Mouse (Mus musculus) thymus, postnatal 0 days (tissue): ENCODE measurements around the gene Mrm1. TPM values are rescaled to one million over a fixed set of nuclear protein-coding genes. Genes with fewer than 3 reads are reported as not detected.
"Not testable (repeated sequence)": the region's sequence is repeated elsewhere in the genome, so short reads cannot be mapped to it uniquely, and the experiment has no call there.

Experiments used
- DNase-seq: peaks from one replicate; pipeline ENCODE4 v3.0.0-alpha.2; 2015; ENCODE audit warnings: low spot score
- polyA plus RNA-seq: library from polyadenylated mRNA; unstranded; fragments of >200 nt; fragmentation: Nextera tagmentation; extraction: Ambion mirVana; gene quantifications from 2 replicates; pipeline ENCODE4 v1.2.1, GENCODE M21; 2015

Gene Mrm1
- polyA plus RNA-seq: 14.1 and 15.1 TPM in 2 replicates

DNA sequence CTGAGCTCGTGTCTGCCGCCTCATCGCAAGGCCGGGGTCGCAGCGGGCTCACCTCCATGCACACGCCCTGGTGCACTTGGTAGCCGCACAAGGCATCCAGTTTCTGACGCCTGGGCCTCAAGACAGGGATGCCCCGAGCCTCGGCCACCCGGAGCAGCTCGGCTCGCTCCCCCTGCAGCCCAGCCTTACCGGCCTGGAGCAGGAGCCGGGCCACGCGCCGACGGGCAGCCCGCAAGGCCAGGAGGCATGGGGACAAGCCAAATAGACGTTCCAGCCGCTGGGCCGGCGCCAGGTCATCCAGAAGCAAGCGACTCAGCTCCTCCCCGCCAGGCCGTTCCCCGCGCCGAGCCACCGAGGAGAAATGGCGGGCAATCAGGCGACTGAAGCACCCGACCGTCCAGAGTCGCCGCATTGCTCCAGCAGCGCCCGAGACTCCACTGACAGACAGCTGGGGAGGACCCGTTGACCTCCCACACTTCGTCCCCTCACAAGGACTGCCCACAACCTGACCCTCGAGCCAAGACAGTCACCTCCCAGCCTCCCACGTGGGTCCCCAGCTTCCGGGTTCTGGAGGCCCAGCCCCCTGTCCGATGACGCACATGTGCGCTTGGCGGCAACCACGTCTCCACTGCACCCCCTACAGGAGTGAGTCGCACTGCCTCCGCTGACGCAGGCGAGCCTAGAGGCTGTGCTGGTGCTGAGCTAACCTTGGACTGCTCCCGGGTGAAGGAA, at the start of gene Mrm1:
Gene Mrm1 (minus strand): TSS at position 555 of the 732 bp plus-strand sequence.
- peak; percentile 96 for DNase-seq

DNA sequence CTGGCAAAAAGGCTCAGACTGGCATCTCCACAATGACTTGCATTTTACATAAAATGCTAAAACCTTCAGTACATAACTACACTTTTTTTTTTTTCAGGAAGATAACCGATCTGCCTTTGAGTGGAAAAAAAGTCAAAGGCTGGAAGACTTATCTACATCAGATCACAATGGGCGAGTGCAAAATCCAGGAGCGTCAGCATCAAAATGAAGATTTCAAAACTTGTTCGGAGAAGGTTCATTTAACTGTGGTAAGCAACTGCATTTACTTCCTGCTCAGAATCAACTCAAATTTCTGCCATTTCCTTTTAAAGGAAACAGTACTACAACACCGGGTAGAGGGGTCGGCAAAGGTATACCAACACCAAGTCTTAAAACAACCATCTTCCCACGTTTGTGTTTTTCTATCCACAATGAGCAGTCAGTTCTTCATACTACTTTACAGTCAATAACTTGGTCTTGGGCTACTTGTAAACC, 49.5 kb upstream of the Mrm1 start:
- DNase-seq: peak; percentile 47

DNA sequence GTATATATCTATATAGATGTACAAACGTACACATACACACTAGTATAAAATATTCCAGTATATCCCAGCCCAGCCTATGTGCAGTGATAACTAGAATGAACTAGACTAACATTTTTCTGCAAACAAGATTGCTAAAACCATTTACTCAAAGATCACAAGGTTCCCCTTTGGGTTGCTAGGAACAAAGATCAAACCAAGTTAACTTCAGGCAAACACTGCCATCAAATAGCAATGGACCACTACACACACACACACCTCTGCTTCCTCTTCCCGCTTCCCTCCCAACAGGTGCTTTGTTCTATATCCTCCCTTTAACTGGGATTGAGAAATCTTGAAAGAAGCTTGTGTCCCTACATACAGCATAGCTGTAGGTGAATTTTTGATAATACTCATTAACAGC, 48.3 kb upstream of the Mrm1 start:
- no peak for DNase-seq

DNA sequence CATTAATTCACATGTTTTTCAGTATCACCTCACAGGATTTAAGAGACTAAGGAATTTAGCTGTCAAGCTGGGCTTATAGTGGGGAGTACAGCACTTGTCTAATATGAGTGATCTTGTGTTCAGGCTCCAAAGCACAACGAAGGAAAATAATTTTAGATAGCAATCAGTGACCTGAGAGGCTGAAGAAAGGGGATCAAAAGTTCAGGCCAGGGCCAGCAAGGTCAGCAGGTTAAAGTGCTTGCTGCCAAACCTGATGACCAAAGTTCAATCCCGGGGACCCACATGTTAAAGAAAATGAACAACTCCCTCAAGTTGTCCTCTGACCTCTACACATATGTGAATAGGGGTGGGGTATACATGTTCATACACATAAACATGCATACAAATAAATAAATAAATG, 46.0 kb upstream of the Mrm1 start:
- DNase-seq: no peak

DNA sequence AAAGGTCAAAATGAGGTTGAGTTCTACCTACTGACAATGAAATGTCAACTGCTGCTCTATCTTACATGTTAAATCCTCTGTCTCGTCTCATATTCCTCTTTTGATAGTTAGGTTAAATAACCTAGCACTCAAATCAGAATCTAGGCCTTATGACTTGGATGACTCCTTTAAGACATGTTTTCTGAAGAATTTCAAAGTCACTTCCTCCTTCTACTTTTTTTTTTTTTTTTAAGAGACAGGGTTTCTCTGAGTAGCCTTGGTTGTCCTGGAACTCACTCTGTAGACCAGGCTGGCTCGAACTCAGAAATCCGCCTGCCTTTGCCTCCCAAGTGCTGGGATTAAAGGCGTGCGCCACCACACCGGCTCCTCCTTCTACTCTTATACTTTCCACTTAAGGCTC, 36.0 kb upstream of the Mrm1 start:
- no peak for DNase-seq

DNA sequence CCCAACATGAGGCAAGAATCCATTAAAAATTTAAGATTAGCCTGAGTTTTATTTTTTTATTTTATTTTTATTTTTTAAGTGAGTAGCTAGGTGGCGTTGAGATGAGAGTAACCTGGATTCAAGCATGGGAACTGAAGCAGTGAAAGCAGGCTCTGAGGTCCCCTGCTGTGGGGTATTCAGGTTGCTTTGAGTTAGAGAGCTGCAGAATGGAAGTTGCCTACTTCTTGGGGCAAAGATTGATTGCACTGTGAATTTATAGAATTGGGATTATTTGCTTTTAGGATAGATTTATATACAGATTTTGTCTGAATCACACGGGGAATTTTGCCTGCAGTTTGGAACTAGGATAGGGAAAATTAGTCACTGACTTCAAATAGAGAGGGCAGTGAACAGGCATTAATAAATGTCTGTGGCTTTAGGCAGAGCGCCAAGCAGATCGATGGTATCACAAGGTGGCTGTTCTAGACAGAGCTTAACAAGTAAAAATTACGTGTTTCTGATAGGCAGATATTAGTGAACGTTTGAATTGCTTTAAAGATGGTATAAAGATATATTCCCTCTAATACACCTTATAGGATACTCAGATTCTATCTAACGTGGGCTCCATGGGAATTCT, 28.3 kb upstream of the Mrm1 start:
- DNase-seq: no peak

DNA sequence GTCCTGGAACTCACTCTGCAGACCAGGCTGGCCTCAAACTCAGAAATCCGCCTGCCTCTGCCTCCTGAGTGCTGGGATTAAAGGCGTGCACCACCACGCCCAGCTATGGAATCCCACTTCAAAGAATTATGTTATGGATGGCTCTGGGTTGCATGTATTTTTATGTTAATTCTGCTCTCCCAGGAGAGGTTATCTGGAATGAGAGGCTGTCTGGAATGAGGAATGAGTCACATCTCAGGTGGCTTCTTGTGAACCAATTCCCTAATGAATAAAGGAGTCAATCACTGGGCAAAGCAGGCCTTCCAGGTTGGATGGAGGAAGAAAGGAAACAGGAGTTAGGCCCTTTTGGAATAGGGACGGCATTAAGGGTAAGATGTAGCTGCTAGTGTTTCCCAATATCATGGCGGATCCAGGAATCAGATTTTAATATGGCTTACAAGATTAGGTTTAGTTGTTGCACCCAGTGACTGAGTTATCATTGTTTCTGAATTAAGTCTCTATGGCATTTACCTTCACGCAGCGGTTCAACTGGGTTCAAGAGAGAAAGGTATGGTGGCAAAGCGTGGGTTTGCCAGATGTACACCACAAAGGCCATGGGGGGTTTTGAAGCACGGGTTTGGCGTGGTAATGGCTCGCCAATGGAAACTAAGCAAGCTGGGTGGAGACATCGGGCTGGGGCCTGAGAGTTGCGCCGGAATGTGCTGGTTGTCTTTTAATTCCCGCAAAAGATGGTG, 27.6 kb upstream of the Mrm1 start:
- no peak for DNase-seq

DNA sequence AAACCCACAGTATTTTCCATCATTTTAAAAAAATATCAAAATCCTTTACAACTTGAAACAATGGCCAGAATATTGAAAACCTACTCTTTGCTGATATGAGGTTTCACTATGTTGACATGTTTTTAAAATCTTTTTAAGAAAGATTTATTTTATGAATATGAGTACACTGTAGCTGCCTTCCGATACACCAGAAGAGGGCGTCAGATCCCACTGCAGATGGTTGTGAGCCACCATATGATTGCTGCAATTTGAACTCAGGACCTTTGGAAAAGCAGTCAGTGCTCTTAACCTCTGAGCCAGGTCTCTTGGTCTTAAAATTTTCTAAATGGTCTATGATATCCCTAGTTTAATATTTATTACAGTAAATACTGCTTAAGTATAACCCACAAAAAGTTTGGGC, 20.0 kb upstream of the Mrm1 start:
- no peak for DNase-seq

DNA sequence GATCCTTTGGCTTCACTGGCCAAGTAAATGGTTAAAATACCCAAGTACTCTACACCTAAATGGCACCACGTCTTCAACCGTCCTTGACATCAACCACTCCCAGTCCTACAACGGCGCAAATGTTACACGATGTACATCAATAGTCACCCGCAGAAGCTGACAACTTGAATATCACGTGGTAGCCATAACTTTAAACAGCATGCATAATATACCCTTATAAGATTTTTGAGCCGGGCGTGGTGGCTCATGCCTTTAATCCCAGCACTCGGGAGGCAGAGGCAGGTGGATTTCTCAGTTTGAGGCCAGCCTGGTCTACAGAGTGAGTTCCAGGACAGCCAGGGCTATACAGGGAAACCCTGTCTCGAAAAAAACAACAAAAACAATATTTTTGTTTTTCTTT, 10.2 kb upstream of the Mrm1 start:
- not testable (repeated sequence) for DNase-seq

DNA sequence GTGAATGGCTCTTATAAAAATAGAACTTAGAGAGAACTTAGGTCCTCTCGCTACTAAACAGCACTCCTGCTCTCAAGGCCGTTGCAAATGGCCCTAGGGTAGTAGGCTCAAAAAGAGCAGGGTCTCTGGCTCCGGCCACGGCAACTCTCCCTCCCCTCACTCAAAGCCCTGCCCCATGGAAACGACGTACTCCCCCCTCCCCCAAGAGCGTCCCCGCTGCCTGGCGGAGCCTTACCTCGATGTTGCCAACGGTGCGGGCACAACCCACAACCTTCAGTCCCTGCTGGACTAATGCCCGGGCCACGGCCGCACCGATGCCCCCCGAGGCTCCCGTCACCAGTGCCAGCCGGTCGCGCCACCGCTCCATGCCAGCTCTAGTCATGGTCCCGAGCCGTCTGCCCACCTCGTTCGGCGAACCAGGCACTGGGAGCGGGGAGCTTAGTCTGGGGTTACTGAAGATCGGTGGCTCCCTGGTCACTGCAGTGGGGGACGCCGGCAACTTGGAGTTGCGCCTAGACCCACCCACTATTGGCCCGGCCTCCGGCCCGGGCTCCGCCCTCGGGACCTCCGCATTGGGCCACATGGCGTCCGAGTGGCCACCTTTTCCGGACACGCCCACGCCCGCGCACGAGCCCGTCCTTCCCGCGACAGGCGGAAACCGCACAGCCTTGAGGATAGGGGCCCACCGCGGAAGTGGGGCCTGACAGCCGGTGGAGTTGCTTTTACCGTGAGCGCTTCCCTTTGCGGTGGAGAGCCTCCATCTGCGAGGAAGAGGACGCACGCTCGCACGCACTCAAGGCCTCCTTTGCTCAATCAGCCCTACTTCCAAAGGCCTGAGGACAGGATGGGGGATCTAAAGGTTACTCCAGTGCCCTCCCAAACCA, 9.4 kb upstream of the Mrm1 start, which contains the start of gene Dhrs11:
Gene Dhrs11 (minus strand): TSS at position 479 of the 884 bp plus-strand sequence.
- peak; percentile 85 for DNase-seq

DNA sequence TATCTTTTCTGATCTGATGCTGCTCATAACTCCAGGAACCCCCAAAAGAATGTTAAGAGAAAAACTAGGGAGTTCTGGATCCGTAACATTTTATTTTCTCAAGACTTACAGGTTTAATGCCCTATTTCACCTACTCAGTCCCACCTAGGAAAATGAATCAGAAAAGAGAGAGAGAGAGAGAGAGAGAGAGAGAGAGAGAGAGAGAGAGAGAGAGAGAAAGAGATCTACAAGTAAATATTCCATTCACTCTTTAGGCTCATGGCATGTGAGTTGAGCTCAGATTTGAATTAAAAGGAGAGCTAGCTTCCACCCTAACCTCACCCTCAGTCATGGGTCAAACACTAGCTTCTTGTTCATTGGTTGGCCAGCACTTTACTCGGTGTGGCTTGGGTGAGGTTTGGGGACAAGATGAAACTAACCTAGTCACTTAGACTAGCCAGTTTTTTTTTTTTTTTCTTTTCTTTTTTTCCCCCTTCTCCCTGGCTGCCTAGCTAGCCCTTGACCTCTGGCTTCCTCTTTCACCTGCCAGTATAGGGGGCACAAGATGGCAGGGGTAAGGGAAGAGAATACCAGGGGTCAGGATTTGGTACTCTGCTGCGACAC, 8.7 kb upstream of the Mrm1 start:
- no peak for DNase-seq

DNA sequence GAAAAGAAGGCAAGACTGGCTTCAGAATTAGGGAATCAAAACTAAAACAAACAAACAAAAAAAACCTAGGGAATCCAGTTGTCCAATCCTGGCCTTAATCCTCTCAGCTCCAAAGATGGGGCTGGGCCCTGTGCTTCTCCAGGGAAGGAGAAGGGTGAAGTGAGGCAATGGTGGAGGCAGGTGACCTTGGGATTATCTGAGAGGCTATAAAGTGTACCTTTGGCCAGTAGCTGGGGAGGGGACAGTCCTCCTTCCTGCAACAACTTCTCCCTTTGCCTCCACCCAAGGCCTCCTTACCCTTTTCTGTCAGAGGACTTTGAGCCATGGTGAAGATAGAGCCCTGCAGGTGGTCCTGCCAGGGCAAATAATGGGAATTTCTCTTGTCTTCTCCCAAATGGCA, 8.2 kb upstream of the Mrm1 start:
- DNase-seq: no peak

DNA sequence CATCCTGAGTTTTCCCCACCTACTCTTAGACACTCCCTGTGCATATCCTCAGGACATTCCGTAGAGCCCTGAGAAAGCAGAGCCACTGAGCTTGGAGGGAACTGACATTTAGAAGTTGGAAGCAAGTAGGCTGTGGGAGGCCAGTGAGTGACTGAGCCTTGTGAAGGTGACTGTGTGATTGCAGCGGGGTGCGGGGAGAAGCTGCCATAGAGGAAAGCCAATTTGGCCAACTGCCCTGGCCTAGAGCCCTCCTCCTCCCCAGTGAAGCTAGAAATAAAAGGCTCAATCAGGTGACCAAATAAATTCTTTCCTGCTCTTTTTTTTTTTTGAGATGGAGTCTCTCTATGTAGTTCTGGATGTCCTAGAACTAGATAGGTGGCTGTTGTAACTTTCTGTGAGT, 6.9 kb upstream of the Mrm1 start:
- DNase-seq: no peak

DNA sequence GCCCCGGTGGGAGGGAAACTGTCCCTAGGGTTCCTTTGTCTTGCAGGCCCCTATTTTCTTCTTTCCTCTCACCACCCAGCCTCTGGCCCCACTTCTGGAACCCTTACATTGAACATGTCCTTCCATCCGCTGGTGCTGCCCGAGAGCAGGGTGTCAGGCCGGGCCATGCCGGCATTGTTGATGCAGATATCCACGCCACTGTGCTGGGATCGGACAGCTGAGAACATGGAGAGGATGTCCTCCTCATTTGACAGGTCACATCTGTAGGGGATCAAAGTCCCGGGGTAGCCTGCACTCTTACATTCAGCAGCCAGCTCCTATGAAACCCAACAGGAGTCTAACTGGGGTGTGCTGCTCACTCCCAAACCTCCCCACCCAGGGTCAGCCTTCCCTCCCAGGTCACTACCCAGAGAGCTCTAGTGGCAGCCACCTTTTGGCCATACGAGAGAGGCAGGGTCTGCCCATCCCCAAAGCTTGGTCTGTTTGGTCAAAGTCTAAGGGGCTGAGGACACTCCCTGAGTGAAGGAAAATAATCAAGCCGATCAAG, 6.0 kb upstream of the Mrm1 start:
- DNase-seq: no peak

DNA sequence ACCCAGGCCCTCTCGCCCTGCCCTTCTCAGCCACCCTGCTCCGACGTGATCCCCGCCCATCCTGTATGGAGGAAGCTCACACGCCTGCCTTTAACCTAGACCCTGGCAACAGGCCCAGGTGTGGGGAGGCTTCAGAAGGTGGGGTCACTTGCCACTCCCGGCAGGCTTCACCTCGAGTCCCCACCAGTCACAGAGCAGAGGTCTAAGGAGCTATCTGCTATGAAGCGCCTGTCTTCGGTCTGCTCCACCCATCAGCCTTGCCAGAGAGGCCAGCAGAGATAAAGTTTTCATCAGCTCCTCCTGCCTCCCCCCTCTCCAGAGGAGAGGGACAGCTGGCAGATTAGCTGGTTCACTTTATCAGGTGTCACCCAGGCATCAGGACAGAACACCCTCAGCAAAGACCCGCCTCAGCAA, 4.2 kb upstream of the Mrm1 start:
- no peak for DNase-seq

DNA sequence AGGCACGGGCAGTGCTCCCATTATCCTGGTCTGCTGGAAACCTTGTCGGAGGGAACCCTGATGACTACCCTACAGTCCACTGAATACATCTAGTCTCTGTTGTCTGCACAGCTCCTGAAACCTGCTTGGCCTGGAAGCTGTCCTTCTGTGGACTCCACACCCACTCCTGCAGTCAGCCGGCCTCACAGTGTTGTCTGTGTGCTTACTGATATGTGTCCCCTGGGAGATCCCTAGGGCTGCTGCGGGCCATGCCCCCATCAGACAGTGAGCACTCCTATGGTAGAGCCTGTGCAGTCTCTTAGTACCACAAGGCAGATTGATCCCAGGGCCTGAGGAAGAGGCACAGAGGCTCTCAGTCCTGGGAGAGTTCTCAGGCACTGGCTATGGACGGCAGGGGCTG, 3.2 kb upstream of the Mrm1 start:
- DNase-seq: no peak

DNA sequence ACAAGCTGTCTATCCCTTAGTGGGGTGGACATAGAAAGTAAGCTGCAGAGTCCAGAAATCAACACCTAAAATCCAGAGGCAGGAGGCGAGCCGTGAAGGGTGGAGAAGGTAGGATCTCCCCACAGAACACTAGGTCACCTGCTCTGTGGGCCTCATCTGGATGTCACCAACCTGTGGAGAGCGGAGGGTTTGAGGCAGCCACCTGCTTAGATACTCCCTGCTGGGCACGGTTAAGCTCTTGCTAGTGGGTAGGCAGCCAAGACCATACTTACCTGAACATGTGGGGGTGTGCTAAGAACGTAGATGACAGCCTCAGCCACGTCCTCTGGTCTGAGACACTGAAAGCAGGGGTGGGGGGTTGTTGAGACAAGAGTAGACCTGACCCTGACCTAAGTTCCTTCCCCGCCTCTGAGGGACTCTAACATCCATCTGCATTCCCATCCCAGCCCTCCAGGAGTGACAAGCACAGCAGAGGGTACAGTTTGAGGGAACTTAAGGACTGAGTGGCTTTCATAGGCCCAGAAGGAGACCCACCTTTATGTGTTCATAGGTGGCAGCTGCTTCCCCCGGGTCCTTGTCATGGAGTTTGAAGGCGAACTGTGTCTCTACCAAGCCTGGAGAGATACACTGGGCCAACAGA, 1.9 kb upstream of the Mrm1 start:
- no peak for DNase-seq

DNA sequence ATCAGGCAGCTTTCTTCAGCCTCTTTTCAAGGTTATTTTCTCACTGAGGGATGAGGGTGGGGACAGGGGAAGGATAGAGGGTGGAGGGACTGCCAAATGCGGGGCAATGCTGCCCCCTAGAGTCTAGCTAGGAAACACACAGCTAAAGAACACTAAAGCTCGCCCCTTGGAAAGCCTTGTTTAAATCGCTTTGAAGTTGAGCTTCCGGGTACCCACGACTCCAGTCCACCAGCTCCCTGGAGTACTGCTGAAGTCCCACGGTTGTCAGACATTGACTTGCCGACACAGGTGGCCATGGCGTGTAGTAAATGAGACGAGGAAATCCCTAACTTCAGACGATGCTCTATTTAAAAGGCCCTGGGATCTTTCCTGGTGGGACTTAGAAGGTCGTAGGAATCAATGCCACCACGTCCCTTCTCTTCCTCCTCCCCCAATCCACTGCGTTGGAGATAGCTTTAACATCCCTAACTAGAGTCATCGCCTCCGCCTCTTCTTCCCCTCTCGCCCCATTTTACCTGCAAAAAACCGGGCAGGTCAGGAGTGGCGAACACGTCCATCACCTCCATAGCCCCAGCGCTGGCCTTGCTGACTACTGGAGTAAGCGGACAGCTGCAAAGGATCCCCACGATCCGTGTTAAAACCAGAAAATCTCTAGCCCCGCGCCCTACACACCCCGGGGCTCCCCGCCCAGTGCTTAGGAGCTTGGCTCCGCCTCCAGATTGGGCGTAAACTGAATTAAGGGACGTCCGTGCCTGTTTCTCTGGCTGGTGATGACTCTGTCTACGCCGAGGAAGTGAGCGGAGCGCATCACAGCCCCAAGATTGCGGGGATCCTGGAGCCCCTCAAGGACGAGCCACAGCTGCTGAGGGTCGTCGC, 992 bp downstream of the Mrm1 start:
- peak; percentile 86 for DNase-seq

DNA sequence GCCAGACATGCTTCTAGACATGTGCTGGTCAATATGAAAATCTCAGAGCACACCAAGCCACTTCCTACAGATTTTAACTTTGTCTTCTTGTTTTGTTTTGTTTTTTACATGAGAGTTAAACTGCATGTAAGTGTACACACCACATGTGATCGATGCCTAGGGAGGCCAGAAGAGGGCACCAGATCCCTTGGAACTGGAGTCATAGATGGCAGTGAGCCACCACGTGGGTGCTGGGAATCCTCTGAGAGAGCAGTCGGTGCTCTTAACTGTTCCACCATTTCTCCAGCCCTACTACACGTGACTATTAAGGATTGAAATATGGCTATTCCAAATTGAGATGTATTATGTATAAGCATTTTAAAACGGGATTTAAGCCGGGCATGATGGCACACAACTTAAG, 2.0 kb downstream of the Mrm1 start:
- no peak for DNase-seq
